Mouse (Mus musculus) limb, embryonic 10.5 days (tissue): ENCODE measurements around the gene Slc45a3. TPM values are rescaled to one million over a fixed set of nuclear protein-coding genes. Genes with fewer than 3 reads are reported as not detected.

Source experiments
- DNase-seq: peaks from one replicate; pipeline ENCODE4 v3.0.0-alpha.2; 2017; ENCODE audit warnings: low spot score
- H3K27ac ChIP-seq: fragments of 300-500 bp; sonication (generic); 2 replicates; pipeline ENCODE4 v1.5.1; 2016; ENCODE audit warnings: mild to moderate bottlenecking
- H3K27me3 ChIP-seq: fragments of 300-500 bp; sonication (generic); 2 replicates; pipeline ENCODE4 v1.6.1; 2016; ENCODE audit warnings: low read depth, mild to moderate bottlenecking; ENCODE audit not compliant: poor library complexity, severe bottlenecking
- H3K36me3 ChIP-seq: fragments of 300-500 bp; sonication (generic); 2 replicates; pipeline ENCODE4 v1.6.1; 2016; ENCODE audit warnings: mild to moderate bottlenecking, moderate library complexity
- H3K4me1 ChIP-seq: fragments of 300-500 bp; sonication (generic); 2 replicates; pipeline ENCODE4 v1.6.1; 2016
- H3K4me3 ChIP-seq: fragments of 300-500 bp; sonication (generic); 2 replicates; pipeline ENCODE4 v1.5.1; 2016; ENCODE audit warnings: mild to moderate bottlenecking, moderate library complexity
- H3K9me3 ChIP-seq: fragments of 300-500 bp; sonication (generic); replicated peaks from 2 replicates; pipeline ENCODE4 v1.6.1; 2016; ENCODE audit warnings: mild to moderate bottlenecking
- WGBS: fragments of 180-500 bp; shearing (Covaris S2); methylation state at CpG from one replicate; pipeline ENCODE4 v1.1.7; 2016; 5-methylcytosine and 5-hydroxymethylcytosine counted together
- polyA plus RNA-seq: library from polyadenylated mRNA; unstranded; fragments of >200 nt; fragmentation: Nextera tagmentation; extraction: Ambion mirVana; gene quantifications from 2 replicates; pipeline ENCODE4 v1.2.1, GENCODE M21; 2016

Slc45a3 gene
- polyA plus RNA-seq, 1 experiment from 2014 or later: 2.0 TPM

- WGBS: 83% methylated on average over 9 of the region's 9 CpGs
- Histone ChIP-seq H3K9me3 (no peaks in the 10 kb centered on the region), H3K4me3 (no peak overlapping the region), H3K27ac (no peak overlapping the region), H3K27me3 (no peaks in the 10 kb centered on the region), H3K4me1 (no peaks in the 10 kb centered on the region), H3K36me3 (no peaks in the 10 kb centered on the region)
- no peak for DNase-seq
These were observed 27.5 kb downstream of the Slc45a3 start for GRCm38 (mm10) chr1:131990083-131990760.

GRCm38 (mm10) chr1:131992561-131993001 lies 29.8 kb downstream of the Slc45a3 start:
- Histone ChIP-seq H3K4me3 (no peak overlapping the region), H3K27me3 (no peaks in the 10 kb centered on the region), H3K27ac (no peak overlapping the region), H3K9me3 (no peaks in the 10 kb centered on the region), H3K4me1 (no peaks in the 10 kb centered on the region), H3K36me3 (no peaks in the 10 kb centered on the region)
- WGBS: 80% methylated on average over 7 of the region's 7 CpGs
- DNase-seq: no peak

GRCm38 (mm10) chr1:131993169-131994040 lies 30.6 kb downstream of the Slc45a3 start:
- 88% methylated on average over 12 of the region's 12 CpGs for WGBS
- DNase-seq: no peak
- H3K36me3 ChIP-seq: no peaks in the 10 kb centered on the region
- H3K9me3 ChIP-seq: no peaks in the 10 kb centered on the region
- no peaks in the 10 kb centered on the region for H3K27me3 ChIP-seq
- no peaks in the 10 kb centered on the region for H3K4me1 ChIP-seq
- no peak overlapping the region for H3K27ac ChIP-seq
- no peak overlapping the region for H3K4me3 ChIP-seq

- DNase-seq: peak; percentile 60
These were observed 32.3 kb downstream of the Slc45a3 start for GRCm38 (mm10) chr1:131995062-131995461.

GRCm38 (mm10) chr1:132000506-132000905 lies 37.7 kb downstream of the Slc45a3 start:
- no peak for DNase-seq
- H3K9me3 ChIP-seq: no peaks in the 10 kb centered on the region

More at GRCm38 (mm10) chr1:131995062-131995461, 32.3 kb downstream of the Slc45a3 start:
- H3K4me1 ChIP-seq: no peaks in the 10 kb centered on the region
- no peak overlapping the region for H3K4me3 ChIP-seq
- WGBS: 38% methylated on average over 4 of the region's 4 CpGs
- H3K9me3 ChIP-seq: no peaks in the 10 kb centered on the region
- H3K27me3 ChIP-seq: no peaks in the 10 kb centered on the region
- H3K36me3 ChIP-seq: no peaks in the 10 kb centered on the region
- no peak overlapping the region for H3K27ac ChIP-seq

GRCm38 (mm10) chr1:132001880-132002330 lies 39.1 kb downstream of the Slc45a3 start:
- no peaks in the 10 kb centered on the region for H3K27me3 ChIP-seq
- H3K4me1 ChIP-seq: peaks cover 25% of the 10 kb centered on the region
- DNase-seq: no peak
- H3K4me3 ChIP-seq: no peak overlapping the region
- WGBS: 86% methylated on average over 4 of the region's 4 CpGs
- H3K9me3 ChIP-seq: no peaks in the 10 kb centered on the region
- no peak overlapping the region for H3K27ac ChIP-seq
- no peaks in the 10 kb centered on the region for H3K36me3 ChIP-seq

More at GRCm38 (mm10) chr1:132000506-132000905, 37.7 kb downstream of the Slc45a3 start:
- Histone ChIP-seq H3K27ac (no peak overlapping the region), H3K4me3 (no peak overlapping the region), H3K4me1 (peaks cover 21% of the 10 kb centered on the region), H3K36me3 (no peaks in the 10 kb centered on the region), H3K27me3 (no peaks in the 10 kb centered on the region)

GRCm38 (mm10) chr1:132003111-132003510 lies 40.3 kb downstream of the Slc45a3 start:
- H3K4me3 ChIP-seq: no peak overlapping the region
- no peak for DNase-seq
- H3K4me1 ChIP-seq: peaks cover 25% of the 10 kb centered on the region
- no peak overlapping the region for H3K27ac ChIP-seq
- no peaks in the 10 kb centered on the region for H3K9me3 ChIP-seq
- WGBS: 82% methylated on average over 2 of the region's 2 CpGs
- no peaks in the 10 kb centered on the region for H3K27me3 ChIP-seq
- no peaks in the 10 kb centered on the region for H3K36me3 ChIP-seq

- 65% methylated on average over 1 of the region's 1 CpGs for WGBS
- H3K4me1 ChIP-seq: peaks cover 28% of the 10 kb centered on the region
These were observed 41.0 kb downstream of the Slc45a3 start for GRCm38 (mm10) chr1:132003817-132004216.

GRCm38 (mm10) chr1:132004574-132005180 lies 41.9 kb downstream of the Slc45a3 start:
- DNase-seq: no peak
- no peak overlapping the region for H3K4me3 ChIP-seq
- H3K27ac ChIP-seq: no peak overlapping the region
- H3K27me3 ChIP-seq: no peaks in the 10 kb centered on the region
- H3K36me3 ChIP-seq: no peaks in the 10 kb centered on the region
- H3K9me3 ChIP-seq: no peaks in the 10 kb centered on the region
- 82% methylated on average over 6 of the region's 6 CpGs for WGBS
- peaks cover 36% of the 10 kb centered on the region for H3K4me1 ChIP-seq

More at GRCm38 (mm10) chr1:132003817-132004216, 41.0 kb downstream of the Slc45a3 start:
- DNase-seq: no peak
- no peak overlapping the region for H3K27ac ChIP-seq
- H3K27me3 ChIP-seq: no peaks in the 10 kb centered on the region
- H3K4me3 ChIP-seq: no peak overlapping the region
- no peaks in the 10 kb centered on the region for H3K36me3 ChIP-seq
- H3K9me3 ChIP-seq: no peaks in the 10 kb centered on the region

- DNase-seq: no peak
- H3K4me3 ChIP-seq: no peak overlapping the region
- 84% methylated on average over 1 of the region's 1 CpGs for WGBS
These were observed 42.7 kb downstream of the Slc45a3 start for GRCm38 (mm10) chr1:132005466-132005865.

GRCm38 (mm10) chr1:132006046-132006445 lies 43.3 kb downstream of the Slc45a3 start:
- Histone ChIP-seq H3K4me3 (no peak overlapping the region), H3K27me3 (no peaks in the 10 kb centered on the region), H3K36me3 (no peaks in the 10 kb centered on the region), H3K4me1 (peaks cover 39% of the 10 kb centered on the region), H3K27ac (no peak overlapping the region), H3K9me3 (no peaks in the 10 kb centered on the region)
- 81% methylated on average over 3 of the region's 3 CpGs for WGBS
- no peak for DNase-seq

More at GRCm38 (mm10) chr1:132005466-132005865, 42.7 kb downstream of the Slc45a3 start:
- Histone ChIP-seq H3K4me1 (peaks cover 39% of the 10 kb centered on the region), H3K27ac (no peak overlapping the region), H3K9me3 (no peaks in the 10 kb centered on the region), H3K27me3 (no peaks in the 10 kb centered on the region), H3K36me3 (no peaks in the 10 kb centered on the region)

- no peak for DNase-seq
- peaks cover 39% of the 10 kb centered on the region for H3K4me1 ChIP-seq
- no peaks in the 10 kb centered on the region for H3K27me3 ChIP-seq
- no peaks in the 10 kb centered on the region for H3K9me3 ChIP-seq
- no peaks in the 10 kb centered on the region for H3K36me3 ChIP-seq
- 39% methylated on average over 5 of the region's 5 CpGs for WGBS
- H3K27ac ChIP-seq: peak overlapping the region; percentile 100; the same call in 1 of the 2 replicates
- H3K4me3 ChIP-seq: peak overlapping the region; percentile 90
These were observed 44.0 kb downstream of the Slc45a3 start for GRCm38 (mm10) chr1:132006721-132007120.
